Mouse (Mus musculus): ENCODE data around the gene Grip1. TPM values are rescaled to one million over a fixed set of nuclear protein-coding genes. Genes with fewer than 3 reads are reported as not detected.

Grip1 gene
- polyA plus RNA-seq, 1 experiment from 2014 or later = 2.8 TPM

DNA sequence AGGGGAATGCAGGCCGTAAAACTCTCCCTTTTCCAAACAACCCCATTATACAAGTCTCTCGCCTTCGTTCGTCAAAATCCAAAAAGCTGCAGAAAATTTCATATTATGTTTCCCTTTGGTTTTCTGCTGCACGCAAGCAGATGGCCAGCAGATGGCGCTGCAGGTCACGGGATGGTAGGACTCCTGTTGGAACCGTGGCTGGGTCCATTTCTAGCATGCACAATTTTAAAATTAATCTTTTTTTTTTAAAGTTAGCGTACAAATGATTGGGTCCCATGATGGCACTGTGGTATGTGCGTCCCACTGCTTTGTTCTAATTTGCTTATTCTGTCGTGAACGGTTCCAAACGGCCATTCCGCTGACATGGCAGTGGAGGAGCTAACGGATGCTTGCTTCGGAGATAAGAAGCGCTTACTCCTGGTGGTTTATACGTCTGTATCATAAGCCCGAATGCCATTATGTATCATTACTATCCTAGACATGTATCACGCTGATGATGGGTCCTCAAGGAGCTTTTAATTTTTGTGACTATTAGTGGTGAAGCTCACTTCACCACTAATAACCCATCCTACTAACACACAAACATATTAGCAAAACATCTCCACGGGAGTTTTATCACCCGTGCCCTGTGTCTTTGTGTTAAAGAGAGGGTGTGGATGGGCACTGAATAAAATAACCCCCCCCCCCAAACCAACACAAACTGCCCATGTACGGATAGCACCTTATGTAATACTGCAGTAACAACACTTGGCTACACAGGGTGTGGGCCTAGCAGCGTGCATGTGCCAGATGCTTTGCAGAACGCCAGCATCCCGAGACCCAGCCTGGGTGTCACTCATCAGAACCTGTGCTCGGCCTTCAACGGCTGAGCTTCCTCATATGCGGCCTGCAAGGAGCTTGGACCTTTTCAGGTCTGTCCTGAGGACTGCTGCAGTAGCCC, 193.1 kb downstream of the Grip1 start:
- Histone ChIP-seq H3K36me3 (no peaks in the 10 kb centered on the region), H3K27me3 (ENCODE audit: low read depth, poor library complexity, severe bottlenecking) (no peaks in the 10 kb centered on the region), H3K27ac (no peak overlapping the region), H3K9me3 (replicated peaks) (no peaks in the 10 kb centered on the region), H3K4me1 (peaks cover 18% of the 10 kb centered on the region), H3K4me3 (no peak overlapping the region)
- DNase-seq (ENCODE audit: low spot score) = peak; percentile 84
- 69% methylated on average over 29 of the region's 29 CpGs for WGBS

GRCm38 (mm10) chr10:119660677-119661353, 207.2 kb downstream of the Grip1 start:
- no peaks in the 10 kb centered on the region for H3K27me3 ChIP-seq (ENCODE audit: low read depth, poor library complexity, severe bottlenecking)
- no peak overlapping the region for H3K4me3 ChIP-seq
- H3K4me1 ChIP-seq = peaks cover 12% of the 10 kb centered on the region; the same call in 1 of the 2 replicates
- H3K9me3 ChIP-seq (replicated peaks) = no peaks in the 10 kb centered on the region
- no peak for DNase-seq (ENCODE audit: low spot score)
- WGBS = 66% methylated on average over 7 of the region's 7 CpGs
- no peaks in the 10 kb centered on the region for H3K36me3 ChIP-seq
- no peak overlapping the region for H3K27ac ChIP-seq

DNA sequence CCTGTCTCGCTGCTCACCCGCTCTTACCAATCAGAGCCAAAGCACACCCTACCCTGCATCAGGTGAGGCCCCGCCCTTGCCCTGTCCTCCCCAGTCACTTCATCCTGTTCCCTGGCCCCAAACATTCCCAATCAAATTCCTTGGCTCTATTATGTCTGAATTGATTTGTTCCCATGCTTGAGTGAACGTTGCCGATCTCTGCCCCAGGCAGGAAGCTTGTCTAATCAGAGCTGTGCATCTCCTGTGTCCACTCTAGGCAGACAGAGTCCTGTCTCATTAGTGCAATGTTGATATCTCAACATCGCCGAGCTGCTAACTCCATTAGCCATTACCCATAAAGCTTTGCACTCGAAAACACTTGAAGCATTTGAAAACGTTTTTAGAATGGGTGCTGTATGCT, 210.0 kb downstream of the Grip1 start:
- Histone ChIP-seq H3K4me3 (no peak overlapping the region), H3K9me3 (replicated peaks) (no peaks in the 10 kb centered on the region), H3K4me1 (peaks cover 24% of the 10 kb centered on the region), H3K36me3 (no peaks in the 10 kb centered on the region), H3K27ac (no peak overlapping the region), H3K27me3 (ENCODE audit: low read depth, poor library complexity, severe bottlenecking) (no peaks in the 10 kb centered on the region)
- no peak for DNase-seq (ENCODE audit: low spot score)
- WGBS = 90% methylated on average over 9 of the region's 9 CpGs

- no peaks in the 10 kb centered on the region for H3K9me3 ChIP-seq (replicated peaks)
- peaks cover 15% of the 10 kb centered on the region for H3K4me1 ChIP-seq
- no peak overlapping the region for H3K27ac ChIP-seq
- 83% methylated on average over 11 of the region's 11 CpGs for WGBS
- DNase-seq (ENCODE audit: low spot score) = no peak
- no peak overlapping the region for H3K4me3 ChIP-seq
- no peaks in the 10 kb centered on the region for H3K36me3 ChIP-seq
- no peaks in the 10 kb centered on the region for H3K27me3 ChIP-seq (ENCODE audit: low read depth, poor library complexity, severe bottlenecking)
Observed at GRCm38 (mm10) chr10:119666386-119666785, 212.8 kb downstream of the Grip1 start.

DNA sequence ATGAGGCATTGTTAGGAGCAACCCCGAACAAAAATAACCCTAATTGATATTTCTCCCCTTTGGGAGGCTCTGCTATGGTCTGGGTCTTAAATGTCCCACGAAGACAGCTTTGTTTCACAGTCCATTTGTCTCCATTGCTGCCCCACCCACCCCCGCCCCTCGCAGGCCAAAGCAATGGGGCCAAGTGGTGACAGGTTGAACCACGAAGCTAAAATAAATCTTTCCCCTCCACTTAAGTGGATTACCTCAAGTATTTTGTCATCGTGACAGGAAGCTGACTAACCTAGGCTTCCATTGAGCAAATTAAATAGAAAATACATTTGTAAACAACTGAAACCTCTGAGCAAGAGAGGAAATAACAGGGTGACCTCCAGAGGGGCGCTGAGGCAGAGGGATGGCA, 216.8 kb downstream of the Grip1 start:
- Histone ChIP-seq H3K27me3 (ENCODE audit: low read depth, poor library complexity, severe bottlenecking) (no peaks in the 10 kb centered on the region), H3K27ac (no peak overlapping the region), H3K4me1 (peaks cover 15% of the 10 kb centered on the region), H3K9me3 (replicated peaks) (no peaks in the 10 kb centered on the region), H3K36me3 (no peaks in the 10 kb centered on the region), H3K4me3 (no peak overlapping the region)
- 47% methylated on average over 7 of the region's 7 CpGs for WGBS
- DNase-seq (ENCODE audit: low spot score) = no peak

- WGBS = 83% methylated on average over 3 of the region's 3 CpGs
- no peak overlapping the region for H3K4me3 ChIP-seq
- H3K4me1 ChIP-seq = peaks cover 13% of the 10 kb centered on the region
- no peaks in the 10 kb centered on the region for H3K27me3 ChIP-seq (ENCODE audit: low read depth, poor library complexity, severe bottlenecking)
- no peaks in the 10 kb centered on the region for H3K36me3 ChIP-seq
- DNase-seq (ENCODE audit: low spot score) = no peak
- no peaks in the 10 kb centered on the region for H3K9me3 ChIP-seq (replicated peaks)
- no peak overlapping the region for H3K27ac ChIP-seq
Observed at GRCm38 (mm10) chr10:119684377-119684826, 230.8 kb downstream of the Grip1 start.

DNA sequence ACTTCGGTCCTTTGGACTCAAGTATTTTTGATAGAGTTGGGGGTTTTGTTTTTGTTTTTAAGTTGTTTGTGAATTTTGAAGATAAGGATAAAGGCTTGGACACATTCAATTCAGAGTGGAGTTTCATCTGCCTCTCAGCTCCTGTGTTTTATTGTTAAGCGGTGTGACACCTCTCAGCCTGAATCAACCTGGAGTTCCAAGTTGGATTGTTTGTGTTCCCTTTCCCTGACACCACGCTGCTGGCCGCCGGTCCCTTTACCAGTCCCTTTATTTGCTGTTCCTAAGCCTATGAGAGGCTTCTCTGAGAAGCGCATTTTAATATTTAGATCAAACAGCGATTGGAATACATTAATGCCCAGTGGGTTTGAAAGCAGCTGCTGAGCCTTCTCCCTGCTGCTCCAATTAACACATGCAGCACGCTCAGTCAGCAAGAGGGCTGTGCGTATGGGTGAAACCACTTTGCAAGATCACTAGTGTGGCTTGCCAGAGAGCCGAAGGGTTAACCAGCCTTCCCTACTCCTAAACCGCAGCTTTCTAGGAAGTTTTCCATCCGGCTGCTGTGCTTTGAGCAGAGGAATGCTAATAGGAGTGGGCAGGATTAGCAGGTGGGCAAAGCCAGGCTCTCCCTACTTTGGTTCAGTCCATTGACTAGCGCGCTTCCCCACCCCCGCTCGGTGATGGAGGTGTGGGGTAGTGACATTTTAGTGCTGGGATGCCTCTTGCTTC, 237.9 kb downstream of the Grip1 start:
- Histone ChIP-seq H3K27ac (no peak overlapping the region), H3K9me3 (replicated peaks) (no peaks in the 10 kb centered on the region), H3K4me3 (peak overlapping the region; percentile 51), H3K36me3 (no peaks in the 10 kb centered on the region), H3K27me3 (ENCODE audit: low read depth, poor library complexity, severe bottlenecking) (peaks cover 25% of the 10 kb centered on the region), H3K4me1 (peaks cover 34% of the 10 kb centered on the region)
- peak; percentile 56 for DNase-seq (ENCODE audit: low spot score)
- WGBS = 4% methylated on average over 16 of the region's 16 CpGs

DNA sequence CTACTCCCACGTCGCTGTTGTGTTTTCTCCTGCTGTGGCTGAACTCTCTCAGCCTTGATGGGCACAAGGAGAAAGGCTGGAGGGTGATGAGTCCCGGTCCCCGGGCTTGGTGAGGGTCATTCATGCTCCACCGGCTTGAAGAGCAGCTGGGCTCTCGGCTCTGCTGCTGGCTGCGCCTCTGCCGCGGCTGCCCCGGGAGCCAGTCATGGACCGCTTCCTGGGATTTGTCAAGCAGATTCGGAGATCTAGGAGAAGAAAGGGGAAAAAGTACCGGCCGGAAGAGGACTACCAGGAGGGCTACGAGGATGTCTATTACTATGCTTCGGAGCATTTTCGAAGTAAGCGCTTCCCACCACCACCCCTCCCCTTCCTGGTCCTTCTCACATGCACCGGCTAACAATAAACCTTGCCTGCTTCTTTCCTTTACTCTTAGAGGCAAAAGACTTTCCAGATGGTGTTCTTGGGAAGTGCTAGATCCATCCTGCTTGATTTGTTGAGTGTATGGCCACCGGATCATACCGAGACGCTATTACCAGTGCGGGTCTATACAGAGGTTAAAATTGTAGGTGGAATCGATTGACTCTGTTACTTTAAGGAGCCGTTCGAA, 238.8 kb downstream of the Grip1 start:
- 4% methylated on average over 26 of the region's 26 CpGs for WGBS
- Histone ChIP-seq H3K27me3 (ENCODE audit: low read depth, poor library complexity, severe bottlenecking) (peaks cover 25% of the 10 kb centered on the region), H3K27ac (0 out of 2 replicates have a peak overlapping the region, but pooled peaks have one; percentile 44)

GRCm38 (mm10) chr10:119693400-119693799, 239.8 kb downstream of the Grip1 start:
- peaks cover 25% of the 10 kb centered on the region for H3K27me3 ChIP-seq (ENCODE audit: low read depth, poor library complexity, severe bottlenecking)
- no peak overlapping the region for H3K27ac ChIP-seq
- WGBS = 52% methylated on average over 5 of the region's 5 CpGs
- no peaks in the 10 kb centered on the region for H3K36me3 ChIP-seq
- peaks cover 27% of the 10 kb centered on the region for H3K4me1 ChIP-seq
- no peaks in the 10 kb centered on the region for H3K9me3 ChIP-seq (replicated peaks)
- no peak overlapping the region for H3K4me3 ChIP-seq
- no peak for DNase-seq (ENCODE audit: low spot score)

More for the DNA sequence above, 238.8 kb downstream of the Grip1 start:
- DNase-seq (ENCODE audit: low spot score) = peak; percentile 51
- Histone ChIP-seq H3K9me3 (replicated peaks) (no peaks in the 10 kb centered on the region), H3K4me1 (peaks cover 34% of the 10 kb centered on the region), H3K4me3 (peak overlapping the region; percentile 51), H3K36me3 (no peaks in the 10 kb centered on the region)

DNA sequence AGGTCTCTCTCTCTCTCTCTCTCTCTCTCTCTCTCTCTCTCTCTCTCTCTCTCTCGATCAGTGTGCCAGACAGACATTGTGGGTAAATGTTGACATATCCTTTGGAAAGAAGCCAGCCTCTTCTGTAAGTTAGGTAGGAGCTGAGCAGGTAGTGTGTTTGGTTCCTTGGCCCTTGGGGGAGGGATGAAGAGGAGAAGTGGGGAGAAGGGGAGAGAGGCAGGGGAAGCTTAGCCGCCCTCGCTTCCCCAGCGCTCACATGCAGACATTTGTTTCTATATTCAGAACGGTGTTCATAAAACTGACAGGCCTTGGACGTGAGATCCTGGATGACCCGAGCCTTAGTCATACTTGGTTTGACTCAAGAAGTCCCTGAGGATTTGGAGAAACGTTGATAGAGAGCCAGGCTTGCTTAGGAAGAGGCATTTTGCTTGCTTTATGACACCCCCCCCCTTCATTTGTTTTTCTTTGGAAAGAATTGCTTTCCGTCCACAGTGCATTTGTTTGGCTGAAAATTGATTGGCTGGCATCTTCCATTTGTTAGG, 243.7 kb downstream of the Grip1 start:
- 76% methylated on average over 9 of the region's 9 CpGs for WGBS
- H3K27me3 ChIP-seq (ENCODE audit: low read depth, poor library complexity, severe bottlenecking) = peaks cover 20% of the 10 kb centered on the region
- no peak overlapping the region for H3K27ac ChIP-seq
- no peaks in the 10 kb centered on the region for H3K36me3 ChIP-seq
- H3K4me3 ChIP-seq = no peak overlapping the region
- H3K4me1 ChIP-seq = peaks cover 6% of the 10 kb centered on the region
- H3K9me3 ChIP-seq (replicated peaks) = no peaks in the 10 kb centered on the region
- DNase-seq (ENCODE audit: low spot score) = no peak

- Histone ChIP-seq H3K27ac (no peak overlapping the region), H3K9me3 (replicated peaks) (no peaks in the 10 kb centered on the region), H3K4me3 (no peak overlapping the region), H3K4me1 (no peaks in the 10 kb centered on the region), H3K36me3 (no peaks in the 10 kb centered on the region), H3K27me3 (ENCODE audit: low read depth, poor library complexity, severe bottlenecking) (no peaks in the 10 kb centered on the region)
- DNase-seq (ENCODE audit: low spot score) = peak; percentile 61
- 65% methylated on average over 4 of the region's 4 CpGs for WGBS
Observed at GRCm38 (mm10) chr10:119705348-119705747, 251.7 kb downstream of the Grip1 start.

DNA sequence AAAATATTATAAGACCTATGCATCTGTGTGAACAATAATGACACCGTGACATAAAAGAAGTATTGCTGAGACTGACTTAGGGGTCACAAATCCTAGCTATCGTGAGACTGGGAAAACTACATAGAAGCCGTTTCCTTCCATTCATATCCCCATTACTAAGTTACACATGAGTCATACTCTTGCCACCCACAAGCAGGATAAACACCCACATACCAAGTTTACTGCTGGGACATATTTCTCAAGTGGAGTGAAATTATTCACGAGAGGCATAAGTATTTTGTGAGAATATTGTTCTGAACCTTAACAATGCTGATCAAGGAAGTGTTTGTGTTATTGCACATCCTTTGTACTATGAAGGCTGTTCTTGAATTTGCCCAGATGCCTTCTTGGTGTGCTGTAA, 252.7 kb downstream of the Grip1 start:
- H3K4me3 ChIP-seq = no peak overlapping the region
- no peak overlapping the region for H3K27ac ChIP-seq
- H3K36me3 ChIP-seq = no peaks in the 10 kb centered on the region
- DNase-seq (ENCODE audit: low spot score) = no peak
- no peaks in the 10 kb centered on the region for H3K27me3 ChIP-seq (ENCODE audit: low read depth, poor library complexity, severe bottlenecking)
- no peaks in the 10 kb centered on the region for H3K9me3 ChIP-seq (replicated peaks)
- 91% methylated on average over 4 of the region's 4 CpGs for WGBS
- H3K4me1 ChIP-seq = no peaks in the 10 kb centered on the region

Data from limb, embryonic 10.5 days (tissue).